Mouse (Mus musculus): ENCODE results near the gene Kcnk5. TPM values are rescaled to one million over a fixed set of nuclear protein-coding genes. Genes with fewer than 3 reads are reported as not detected.

Kcnk5 gene
- polyA plus RNA-seq, 1 experiment from 2014 or later: 2.5 TPM

- no peaks in the 10 kb centered on the region for H3K27me3 ChIP-seq (replicated peaks; ENCODE audit: control insufficient read depth, insufficient read depth, low read length)
- H3K9ac ChIP-seq (replicated peaks; ENCODE audit: low read depth, low read length): no peak overlapping the region
- no peak overlapping the region for H3K27ac ChIP-seq (ENCODE audit: low read length)
- WGBS: 87% methylated on average over 5 of the region's 5 CpGs
- H3K4me1 ChIP-seq (replicated peaks; ENCODE audit: control insufficient read depth, insufficient read depth, low read length): peaks cover 16% of the 10 kb centered on the region
- H3K36me3 ChIP-seq (ENCODE audit: control insufficient read depth, insufficient read depth): no peaks in the 10 kb centered on the region
- H3K4me2 ChIP-seq (ENCODE audit: low read length): no peak overlapping the region
- no peaks in the 10 kb centered on the region for H3K9me3 ChIP-seq (ENCODE audit: control insufficient read depth, low read length)
- no peak for ATAC-seq
- no peak overlapping the region for H3K4me3 ChIP-seq (replicated peaks; ENCODE audit: low read length)
These were observed 41.6 kb upstream of the Kcnk5 start for GRCm38 (mm10) chr14:20223253-20223652.

- no peak for ATAC-seq
- Histone ChIP-seq H3K4me1 (replicated peaks; ENCODE audit: control insufficient read depth, insufficient read depth, low read length) (peaks cover 16% of the 10 kb centered on the region), H3K4me3 (replicated peaks; ENCODE audit: low read length) (no peak overlapping the region), H3K4me2 (ENCODE audit: low read length) (no peak overlapping the region), H3K9ac (replicated peaks; ENCODE audit: low read depth, low read length) (no peak overlapping the region), H3K9me3 (ENCODE audit: control insufficient read depth, low read length) (no peaks in the 10 kb centered on the region), H3K27ac (ENCODE audit: low read length) (no peak overlapping the region), H3K27me3 (replicated peaks; ENCODE audit: control insufficient read depth, insufficient read depth, low read length) (no peaks in the 10 kb centered on the region), H3K36me3 (ENCODE audit: control insufficient read depth, insufficient read depth) (no peaks in the 10 kb centered on the region)
- WGBS: 28% methylated on average over 7 of the region's 7 CpGs
These were observed 39.5 kb upstream of the Kcnk5 start for GRCm38 (mm10) chr14:20221083-20221482.

- no peaks in the 10 kb centered on the region for H3K36me3 ChIP-seq (ENCODE audit: control insufficient read depth, insufficient read depth)
- H3K9me3 ChIP-seq (ENCODE audit: control insufficient read depth, low read length): no peaks in the 10 kb centered on the region
- H3K4me2 ChIP-seq (ENCODE audit: low read length): no peak overlapping the region
- ATAC-seq: no peak
- H3K4me3 ChIP-seq (replicated peaks; ENCODE audit: low read length): no peak overlapping the region
- H3K4me1 ChIP-seq (replicated peaks; ENCODE audit: control insufficient read depth, insufficient read depth, low read length): peaks cover 7% of the 10 kb centered on the region
- no peak overlapping the region for H3K9ac ChIP-seq (replicated peaks; ENCODE audit: low read depth, low read length)
- 88% methylated on average over 1 of the region's 1 CpGs for WGBS
- no peak overlapping the region for H3K27ac ChIP-seq (ENCODE audit: low read length)
- no peaks in the 10 kb centered on the region for H3K27me3 ChIP-seq (replicated peaks; ENCODE audit: control insufficient read depth, insufficient read depth, low read length)
These were observed 38.2 kb upstream of the Kcnk5 start for GRCm38 (mm10) chr14:20219849-20220248.

- WGBS: 12% methylated on average over 3 of the region's 3 CpGs
- no peak for ATAC-seq
- Histone ChIP-seq H3K27me3 (replicated peaks; ENCODE audit: control insufficient read depth, insufficient read depth, low read length) (no peaks in the 10 kb centered on the region), H3K27ac (ENCODE audit: low read length) (no peak overlapping the region), H3K9ac (replicated peaks; ENCODE audit: low read depth, low read length) (no peak overlapping the region), H3K9me3 (ENCODE audit: control insufficient read depth, low read length) (no peaks in the 10 kb centered on the region), H3K4me1 (replicated peaks; ENCODE audit: control insufficient read depth, insufficient read depth, low read length) (no peaks in the 10 kb centered on the region), H3K36me3 (ENCODE audit: control insufficient read depth, insufficient read depth) (no peaks in the 10 kb centered on the region), H3K4me2 (ENCODE audit: low read length) (no peak overlapping the region), H3K4me3 (replicated peaks; ENCODE audit: low read length) (no peak overlapping the region)
These were observed 35.8 kb upstream of the Kcnk5 start for GRCm38 (mm10) chr14:20217299-20217864.

GRCm38 (mm10) chr14:20216561-20217298 lies 35.1 kb upstream of the Kcnk5 start:
- Histone ChIP-seq H3K9me3 (ENCODE audit: control insufficient read depth, low read length) (no peaks in the 10 kb centered on the region), H3K27ac (ENCODE audit: low read length) (no peak overlapping the region), H3K4me2 (ENCODE audit: low read length) (no peak overlapping the region), H3K36me3 (ENCODE audit: control insufficient read depth, insufficient read depth) (no peaks in the 10 kb centered on the region), H3K4me3 (replicated peaks; ENCODE audit: low read length) (no peak overlapping the region), H3K4me1 (replicated peaks; ENCODE audit: control insufficient read depth, insufficient read depth, low read length) (no peaks in the 10 kb centered on the region), H3K27me3 (replicated peaks; ENCODE audit: control insufficient read depth, insufficient read depth, low read length) (no peaks in the 10 kb centered on the region), H3K9ac (replicated peaks; ENCODE audit: low read depth, low read length) (no peak overlapping the region)
- WGBS: 78% methylated on average over 7 of the region's 7 CpGs
- ATAC-seq: no peak

- 81% methylated on average over 5 of the region's 5 CpGs for WGBS
- no peak for ATAC-seq
- Histone ChIP-seq H3K4me1 (replicated peaks; ENCODE audit: control insufficient read depth, insufficient read depth, low read length) (no peaks in the 10 kb centered on the region), H3K27ac (ENCODE audit: low read length) (no peak overlapping the region), H3K36me3 (ENCODE audit: control insufficient read depth, insufficient read depth) (no peaks in the 10 kb centered on the region), H3K27me3 (replicated peaks; ENCODE audit: control insufficient read depth, insufficient read depth, low read length) (no peaks in the 10 kb centered on the region), H3K4me2 (ENCODE audit: low read length) (no peak overlapping the region), H3K9ac (replicated peaks; ENCODE audit: low read depth, low read length) (no peak overlapping the region), H3K9me3 (ENCODE audit: control insufficient read depth, low read length) (no peaks in the 10 kb centered on the region), H3K4me3 (replicated peaks; ENCODE audit: low read length) (no peak overlapping the region)
These were observed 34.2 kb upstream of the Kcnk5 start for GRCm38 (mm10) chr14:20215826-20216225.

GRCm38 (mm10) chr14:20214125-20214524 lies 32.5 kb upstream of the Kcnk5 start:
- Histone ChIP-seq H3K27me3 (replicated peaks; ENCODE audit: control insufficient read depth, insufficient read depth, low read length) (no peaks in the 10 kb centered on the region), H3K4me2 (ENCODE audit: low read length) (no peak overlapping the region), H3K9me3 (ENCODE audit: control insufficient read depth, low read length) (no peaks in the 10 kb centered on the region), H3K4me3 (replicated peaks; ENCODE audit: low read length) (no peak overlapping the region), H3K9ac (replicated peaks; ENCODE audit: low read depth, low read length) (no peak overlapping the region), H3K27ac (ENCODE audit: low read length) (no peak overlapping the region), H3K4me1 (replicated peaks; ENCODE audit: control insufficient read depth, insufficient read depth, low read length) (no peaks in the 10 kb centered on the region), H3K36me3 (ENCODE audit: control insufficient read depth, insufficient read depth) (no peaks in the 10 kb centered on the region)
- no peak for ATAC-seq
- 91% methylated on average over 7 of the region's 7 CpGs for WGBS

- H3K4me2 ChIP-seq (ENCODE audit: low read length): no peak overlapping the region
- no peaks in the 10 kb centered on the region for H3K9me3 ChIP-seq (ENCODE audit: control insufficient read depth, low read length)
- no peak overlapping the region for H3K4me3 ChIP-seq (replicated peaks; ENCODE audit: low read length)
- H3K27ac ChIP-seq (ENCODE audit: low read length): no peak overlapping the region
- ATAC-seq: no peak
- H3K9ac ChIP-seq (replicated peaks; ENCODE audit: low read depth, low read length): no peak overlapping the region
- no peaks in the 10 kb centered on the region for H3K36me3 ChIP-seq (ENCODE audit: control insufficient read depth, insufficient read depth)
- no peaks in the 10 kb centered on the region; the same call in 1 of the 2 replicates for H3K4me1 ChIP-seq (replicated peaks; ENCODE audit: control insufficient read depth, insufficient read depth, low read length)
- no peaks in the 10 kb centered on the region for H3K27me3 ChIP-seq (replicated peaks; ENCODE audit: control insufficient read depth, insufficient read depth, low read length)
- WGBS: 37% methylated on average over 9 of the region's 9 CpGs
These were observed 30.4 kb upstream of the Kcnk5 start for GRCm38 (mm10) chr14:20211754-20212601.

- H3K27ac ChIP-seq (ENCODE audit: low read length): no peak overlapping the region
- no peak for ATAC-seq
- H3K9ac ChIP-seq (replicated peaks; ENCODE audit: low read depth, low read length): no peak overlapping the region
- no peaks in the 10 kb centered on the region for H3K9me3 ChIP-seq (ENCODE audit: control insufficient read depth, low read length)
- H3K4me3 ChIP-seq (replicated peaks; ENCODE audit: low read length): no peak overlapping the region
- H3K4me1 ChIP-seq (replicated peaks; ENCODE audit: control insufficient read depth, insufficient read depth, low read length): no peaks in the 10 kb centered on the region; the same call in 1 of the 2 replicates
- H3K36me3 ChIP-seq (ENCODE audit: control insufficient read depth, insufficient read depth): no peaks in the 10 kb centered on the region
- H3K4me2 ChIP-seq (ENCODE audit: low read length): no peak overlapping the region
- no peaks in the 10 kb centered on the region for H3K27me3 ChIP-seq (replicated peaks; ENCODE audit: control insufficient read depth, insufficient read depth, low read length)
- 76% methylated on average over 7 of the region's 7 CpGs for WGBS
These were observed 28.3 kb upstream of the Kcnk5 start for GRCm38 (mm10) chr14:20209926-20210325.

Data from forebrain, embryonic 16.5 days (tissue).